Mouse (Mus musculus) intestine, embryonic 16.5 days (tissue): ENCODE measurements around the gene Gm20388. TPM values are rescaled to one million over a fixed set of nuclear protein-coding genes. Genes with fewer than 3 reads are reported as not detected.

Experiments
- ATAC-seq: fragments of 200-750 bp; cut with Nextera tagmentation; 2 replicates; pipeline ENCODE4 v1.8.0; 2017; ENCODE audit warnings: moderate TSS enrichment, moderate library complexity
- H3K27ac ChIP-seq: fragments of 300-500 bp; sonication (generic); 2 replicates; pipeline ENCODE4 v1.5.1; 2014; ENCODE audit warnings: mild to moderate bottlenecking, low read length
- H3K27me3 ChIP-seq: fragments of 300-500 bp; sonication (generic); replicated peaks from 2 replicates; pipeline ENCODE4 v1.6.1; 2014; ENCODE audit warnings: low read length, control low read depth, mixed read lengths; ENCODE audit not compliant: control insufficient read depth, insufficient read depth
- H3K36me3 ChIP-seq: fragments of 300-500 bp; sonication (generic); 2 replicates; pipeline ENCODE4 v1.6.1; 2014; ENCODE audit warnings: low read length, control low read depth; ENCODE audit not compliant: control insufficient read depth, insufficient read depth
- H3K4me1 ChIP-seq: fragments of 300-500 bp; sonication (generic); 2 replicates; pipeline ENCODE4 v1.6.1; 2014; ENCODE audit warnings: low read length, control low read depth, mixed read lengths; ENCODE audit not compliant: control insufficient read depth, insufficient read depth
- H3K4me2 ChIP-seq: fragments of 300-500 bp; sonication (generic); 2 replicates; pipeline ENCODE4 v1.6.1; 2014; ENCODE audit warnings: low read depth, low read length, control low read depth
- H3K4me3 ChIP-seq: fragments of 300-500 bp; sonication (generic); 2 replicates; pipeline ENCODE4 v1.5.1; 2014; ENCODE audit warnings: mild to moderate bottlenecking, low read length
- H3K9ac ChIP-seq: fragments of 300-500 bp; sonication (generic); 2 replicates; pipeline ENCODE4 v1.6.1; 2014; ENCODE audit warnings: low read depth, low read length
- H3K9me3 ChIP-seq: fragments of 300-500 bp; sonication (generic); 2 replicates; pipeline ENCODE4 v1.6.1; 2016; ENCODE audit warnings: low read length, control low read depth; ENCODE audit not compliant: control insufficient read depth
- WGBS: fragments of 180-500 bp; shearing (Covaris S2); extraction: QIAGEN DNeasy Blood & Tissue Kit; methylation state at CpG from one replicate; pipeline ENCODE4 v1.1.7; 2014; 5-methylcytosine and 5-hydroxymethylcytosine counted together
- polyA plus RNA-seq: library from polyadenylated mRNA; unstranded; fragments of >200 nt; fragmentation: Nextera tagmentation; extraction: Ambion mirVana; gene quantifications from 2 replicates; pipeline ENCODE4 v1.2.1, GENCODE M21; 2015

Gene Gm20388
- polyA plus RNA-seq, 1 experiment from 2014 or later = 5.8 TPM

DNA sequence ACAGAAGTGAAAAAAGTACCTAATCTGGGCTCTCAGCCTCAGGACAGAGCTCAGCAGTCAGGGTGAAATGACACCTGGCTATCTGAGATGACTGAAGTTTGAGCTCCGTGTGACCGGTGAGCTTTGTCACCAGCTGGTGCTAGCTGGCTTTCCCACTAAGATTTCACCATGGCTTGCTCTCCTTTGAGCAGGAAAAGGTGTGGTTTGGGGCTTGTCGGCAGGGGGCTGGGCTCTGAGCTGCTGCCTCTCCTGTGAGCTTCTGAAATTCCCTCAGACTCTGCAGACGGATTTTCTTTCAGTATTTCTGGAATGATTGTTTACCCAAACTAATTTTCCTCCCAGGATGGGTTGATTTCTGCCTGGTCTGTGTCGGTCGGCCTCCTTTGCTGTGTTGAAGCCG lies 4395.9 kb downstream of the Gm20388 start:
- H3K27ac ChIP-seq = no peak overlapping the region
- no peaks in the 10 kb centered on the region for H3K27me3 ChIP-seq
- H3K9ac ChIP-seq = no peak overlapping the region
- no peaks in the 10 kb centered on the region for H3K36me3 ChIP-seq
- peak; percentile 49; the same call in 1 of the 2 replicates for ATAC-seq
- H3K4me3 ChIP-seq = no peak overlapping the region
- no peaks in the 10 kb centered on the region for H3K9me3 ChIP-seq
- 0 out of 2 replicates have a peak, but pooled peaks cover 2% of the 10 kb centered on the region for H3K4me1 ChIP-seq
- no peak overlapping the region for H3K4me2 ChIP-seq
- 44% methylated on average over 7 of the region's 7 CpGs for WGBS

DNA sequence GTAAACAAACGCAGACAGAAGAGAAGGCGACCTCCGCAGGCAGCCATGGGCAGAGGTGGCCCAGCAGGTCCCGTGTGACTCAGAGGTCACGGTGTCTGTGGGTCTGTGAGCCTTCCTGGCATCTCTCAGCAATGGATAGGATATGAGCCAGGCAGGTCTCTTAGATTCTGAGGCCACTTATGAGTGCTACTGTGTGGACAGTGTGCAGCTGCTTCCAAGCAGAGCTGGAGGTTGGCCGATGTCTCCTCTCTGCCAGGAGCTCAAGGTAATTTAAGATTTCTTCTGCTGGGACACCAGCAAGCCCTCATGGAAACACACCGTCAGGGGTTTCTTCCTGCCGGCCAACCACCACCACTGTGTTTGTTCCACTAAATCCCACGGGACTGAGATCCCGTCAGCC lies 4397.1 kb downstream of the Gm20388 start:
- Histone ChIP-seq H3K4me3 (no peak overlapping the region), H3K4me2 (no peak overlapping the region), H3K27ac (no peak overlapping the region), H3K27me3 (no peaks in the 10 kb centered on the region), H3K36me3 (no peaks in the 10 kb centered on the region), H3K9ac (no peak overlapping the region), H3K4me1 (0 out of 2 replicates have a peak, but pooled peaks cover 2% of the 10 kb centered on the region), H3K9me3 (no peaks in the 10 kb centered on the region)
- no peak for ATAC-seq
- WGBS = 89% methylated on average over 10 of the region's 10 CpGs

DNA sequence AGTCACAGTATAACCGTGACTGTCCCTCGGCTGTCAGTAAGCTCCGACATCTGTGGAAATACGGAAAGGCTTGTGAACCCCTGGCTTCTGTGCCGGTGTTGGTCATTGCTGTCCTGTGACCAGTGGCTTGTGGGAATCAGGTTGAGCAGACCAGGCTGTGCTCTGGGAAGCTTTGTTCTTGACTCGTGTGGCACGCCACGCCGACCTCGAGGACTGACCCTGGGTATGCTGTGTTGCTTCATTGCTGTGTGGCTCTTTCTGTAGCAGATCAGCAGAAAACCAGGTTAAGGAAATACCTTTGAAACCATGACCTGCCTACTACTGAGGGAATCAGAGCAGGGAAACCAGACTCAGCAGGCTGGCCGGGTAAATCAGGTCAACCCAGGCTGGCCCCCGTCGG lies 4399.9 kb downstream of the Gm20388 start:
- ATAC-seq = no peak
- WGBS = 93% methylated on average over 13 of the region's 13 CpGs

DNA sequence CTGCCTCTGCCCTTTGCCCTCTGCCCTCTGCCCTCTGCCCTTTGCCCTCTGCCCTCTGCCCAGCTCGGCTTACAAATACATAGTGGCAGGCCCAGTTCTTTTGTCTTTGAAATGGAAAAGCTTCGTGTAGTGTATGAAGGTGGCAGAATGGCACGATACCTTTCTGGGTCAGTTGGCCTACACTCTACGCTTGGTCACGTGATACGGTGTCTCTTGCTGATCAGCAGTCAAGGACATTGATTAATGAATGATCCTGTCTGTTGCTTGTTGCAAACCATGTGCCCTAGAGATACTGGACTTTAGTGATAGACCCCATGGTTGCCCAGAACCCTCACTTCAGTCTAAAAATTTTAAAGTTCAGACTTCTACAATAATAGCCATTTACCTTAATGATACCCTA lies 4400.5 kb downstream of the Gm20388 start:
- WGBS = 85% methylated on average over 6 of the region's 6 CpGs

More for the DNA sequence above, 4399.9 kb downstream of the Gm20388 start:
- Histone ChIP-seq H3K4me3 (no peak overlapping the region), H3K9me3 (no peaks in the 10 kb centered on the region), H3K27ac (no peak overlapping the region), H3K36me3 (no peaks in the 10 kb centered on the region), H3K27me3 (no peaks in the 10 kb centered on the region), H3K9ac (no peak overlapping the region), H3K4me2 (no peak overlapping the region), H3K4me1 (no peaks in the 10 kb centered on the region)

DNA sequence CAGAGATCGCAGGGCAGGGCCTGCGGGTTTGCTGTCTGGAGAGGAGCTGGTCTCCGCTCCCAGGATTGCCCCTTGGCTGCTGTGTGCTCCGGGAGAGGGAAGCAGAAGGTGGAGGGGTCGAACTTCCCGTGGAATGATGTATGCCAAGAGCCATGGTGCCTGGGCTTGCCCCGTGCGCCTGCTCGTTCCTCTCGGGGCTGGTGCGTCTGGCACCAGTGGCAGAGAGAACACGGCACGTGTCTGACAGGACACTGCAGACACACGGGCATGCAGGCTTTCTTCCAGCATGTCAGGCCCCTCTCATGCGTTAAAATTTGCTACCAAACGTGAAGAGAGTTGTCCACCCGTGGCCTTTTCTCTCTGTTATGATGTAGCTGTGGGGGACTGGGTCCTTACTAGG lies 4401.1 kb downstream of the Gm20388 start:
- Histone ChIP-seq H3K4me3 (no peak overlapping the region), H3K4me1 (peaks cover 5% of the 10 kb centered on the region; the same call in 1 of the 2 replicates), H3K9me3 (no peaks in the 10 kb centered on the region), H3K4me2 (no peak overlapping the region), H3K27me3 (no peaks in the 10 kb centered on the region), H3K27ac (no peak overlapping the region), H3K36me3 (no peaks in the 10 kb centered on the region), H3K9ac (no peak overlapping the region)
- ATAC-seq = no peak
- 90% methylated on average over 17 of the region's 17 CpGs for WGBS

More for the DNA sequence above, 4400.5 kb downstream of the Gm20388 start:
- Histone ChIP-seq H3K9me3 (no peaks in the 10 kb centered on the region), H3K27ac (no peak overlapping the region), H3K4me1 (no peaks in the 10 kb centered on the region; the same call in 1 of the 2 replicates), H3K27me3 (no peaks in the 10 kb centered on the region), H3K4me3 (no peak overlapping the region), H3K9ac (no peak overlapping the region), H3K4me2 (no peak overlapping the region), H3K36me3 (no peaks in the 10 kb centered on the region)
- ATAC-seq = no peak

DNA sequence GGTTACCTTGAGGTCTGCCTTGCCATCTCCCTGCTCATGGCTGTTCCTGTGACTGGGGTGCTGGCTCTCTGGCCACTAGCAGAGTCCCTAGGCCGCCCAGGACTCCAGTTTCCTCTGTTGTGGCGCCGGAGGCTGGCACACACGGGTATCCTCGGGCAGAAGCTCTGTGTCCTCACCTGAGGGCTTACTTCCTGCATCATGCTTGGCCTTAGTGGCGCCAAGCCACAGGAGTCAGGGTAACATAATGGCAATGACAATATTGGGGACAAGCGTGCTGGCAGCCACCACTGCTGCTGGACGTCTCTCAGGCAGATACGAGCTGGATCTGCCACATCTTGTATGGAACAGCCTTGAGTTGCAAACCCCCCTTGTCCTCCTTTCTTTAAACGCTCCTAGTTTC lies 4401.6 kb downstream of the Gm20388 start:
- H3K27me3 ChIP-seq = no peaks in the 10 kb centered on the region
- no peak for ATAC-seq
- peaks cover 5% of the 10 kb centered on the region; the same call in 1 of the 2 replicates for H3K4me1 ChIP-seq
- 91% methylated on average over 10 of the region's 10 CpGs for WGBS
- H3K4me2 ChIP-seq = no peak overlapping the region
- no peak overlapping the region for H3K9ac ChIP-seq
- H3K36me3 ChIP-seq = no peaks in the 10 kb centered on the region
- H3K9me3 ChIP-seq = no peaks in the 10 kb centered on the region
- no peak overlapping the region for H3K4me3 ChIP-seq
- H3K27ac ChIP-seq = no peak overlapping the region

DNA sequence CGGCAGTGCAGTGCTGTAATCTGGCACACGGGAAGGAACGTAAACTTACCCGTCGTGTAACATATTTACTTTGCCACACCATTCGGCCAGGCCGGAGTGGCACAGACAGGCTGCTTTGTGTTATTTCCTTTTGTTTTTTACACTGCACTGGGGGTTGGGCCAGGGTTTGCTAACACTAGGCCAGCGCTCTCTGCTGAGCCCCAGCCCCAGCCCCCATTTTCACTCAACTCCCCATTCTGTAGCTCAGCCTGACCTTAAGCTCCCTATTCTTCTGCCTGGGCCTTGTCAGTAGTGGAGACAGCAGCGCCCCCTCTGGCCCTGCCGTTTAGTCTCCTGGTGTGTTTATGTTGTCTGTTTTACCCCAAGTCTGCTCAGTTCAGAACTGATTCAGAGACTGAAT lies 4404.2 kb downstream of the Gm20388 start:
- ATAC-seq = no peak
- peak overlapping the region; percentile 4; the same call in 1 of the 2 replicates for H3K27ac ChIP-seq
- 47% methylated on average over 10 of the region's 10 CpGs for WGBS

DNA sequence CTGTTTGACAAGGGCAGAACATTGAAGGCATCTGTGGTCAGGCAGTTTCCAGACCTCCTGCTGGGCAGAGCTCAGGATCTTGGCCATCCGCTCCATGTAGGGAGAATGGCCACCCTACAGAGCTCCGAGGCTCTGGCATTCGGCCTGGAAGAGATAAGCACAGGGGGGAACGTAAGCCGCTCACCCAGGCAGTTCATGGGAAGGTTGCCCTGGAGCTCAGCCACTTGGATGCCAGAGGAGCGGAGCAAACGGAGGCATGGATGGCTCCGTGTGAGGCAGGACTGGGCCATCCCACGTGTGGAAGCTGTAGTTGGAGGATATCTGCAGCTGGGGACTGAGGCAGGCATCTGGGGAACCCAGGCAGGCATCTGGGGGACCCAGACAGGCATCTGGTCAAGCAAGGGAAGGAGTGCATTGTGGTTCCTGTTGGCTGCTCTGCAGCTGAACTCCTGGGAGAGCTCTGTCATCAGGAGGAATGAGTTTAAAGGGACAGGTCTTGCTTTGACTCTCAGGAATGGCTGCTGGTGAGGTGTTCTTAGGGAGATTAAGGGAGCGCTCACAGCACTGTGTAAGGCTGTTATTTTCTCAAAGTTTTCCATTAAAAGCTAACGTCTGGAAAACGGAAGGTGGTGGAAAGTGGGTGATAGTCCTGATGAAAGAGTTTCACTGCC lies 4406.0 kb downstream of the Gm20388 start:
- H3K9me3 ChIP-seq = no peaks in the 10 kb centered on the region
- no peaks in the 10 kb centered on the region for H3K36me3 ChIP-seq
- peaks cover 8% of the 10 kb centered on the region; the same call in 1 of the 2 replicates for H3K4me1 ChIP-seq
- ATAC-seq = peak; percentile 41; the same call in 1 of the 2 replicates
- no peak overlapping the region for H3K4me3 ChIP-seq
- H3K9ac ChIP-seq = no peak overlapping the region
- H3K27me3 ChIP-seq = no peaks in the 10 kb centered on the region
- H3K27ac ChIP-seq = 0 out of 2 replicates have a peak overlapping the region, but pooled peaks have one; percentile 29
- 58% methylated on average over 12 of the region's 12 CpGs for WGBS
- H3K4me2 ChIP-seq = no peak overlapping the region

More for the DNA sequence above, 4404.2 kb downstream of the Gm20388 start:
- Histone ChIP-seq H3K4me3 (no peak overlapping the region), H3K9ac (0 out of 2 replicates have a peak overlapping the region, but pooled peaks have one; percentile 9), H3K4me2 (no peak overlapping the region), H3K36me3 (no peaks in the 10 kb centered on the region), H3K9me3 (no peaks in the 10 kb centered on the region), H3K4me1 (peaks cover 5% of the 10 kb centered on the region; the same call in 1 of the 2 replicates), H3K27me3 (no peaks in the 10 kb centered on the region)

DNA sequence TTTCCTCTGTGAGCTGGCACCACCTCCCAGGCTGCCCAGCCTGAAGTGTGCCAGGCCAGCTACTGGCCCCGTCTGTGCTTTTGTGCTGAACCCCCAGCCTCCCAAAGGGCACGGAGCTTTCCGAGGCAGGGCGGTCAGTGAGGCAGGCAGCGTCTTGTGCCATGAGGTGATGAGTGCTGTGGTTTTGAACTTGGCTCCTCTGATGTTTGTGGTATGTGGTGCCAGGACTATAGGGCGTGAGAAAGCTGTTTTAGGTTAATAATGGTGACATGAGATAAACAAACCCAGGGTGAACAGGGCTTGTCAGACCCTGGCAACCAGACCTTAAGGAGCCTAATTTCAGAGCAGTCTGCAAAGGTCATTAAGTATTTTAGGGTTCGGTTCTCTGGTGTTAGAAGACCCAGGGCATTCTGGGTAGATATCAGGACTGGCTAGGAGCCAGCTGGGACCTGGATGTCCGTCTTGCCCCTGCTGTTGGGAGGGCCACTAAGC lies 4406.6 kb downstream of the Gm20388 start:
- ATAC-seq = no peak
- H3K4me3 ChIP-seq = no peak overlapping the region
- no peaks in the 10 kb centered on the region for H3K9me3 ChIP-seq
- H3K9ac ChIP-seq = no peak overlapping the region
- no peaks in the 10 kb centered on the region for H3K27me3 ChIP-seq
- no peak overlapping the region for H3K27ac ChIP-seq
- WGBS = 55% methylated on average over 8 of the region's 8 CpGs
- no peak overlapping the region for H3K4me2 ChIP-seq
- H3K36me3 ChIP-seq = no peaks in the 10 kb centered on the region; the same call in 1 of the 2 replicates
- peaks cover 8% of the 10 kb centered on the region; the same call in 1 of the 2 replicates for H3K4me1 ChIP-seq
